Mouse (Mus musculus): ENCODE data around the gene Vasn. TPM values are rescaled to one million over a fixed set of nuclear protein-coding genes. Genes with fewer than 3 reads are reported as not detected.

Gene Vasn
- polyA plus RNA-seq, 1 experiment from 2014 or later, result 35.9 TPM

DNA sequence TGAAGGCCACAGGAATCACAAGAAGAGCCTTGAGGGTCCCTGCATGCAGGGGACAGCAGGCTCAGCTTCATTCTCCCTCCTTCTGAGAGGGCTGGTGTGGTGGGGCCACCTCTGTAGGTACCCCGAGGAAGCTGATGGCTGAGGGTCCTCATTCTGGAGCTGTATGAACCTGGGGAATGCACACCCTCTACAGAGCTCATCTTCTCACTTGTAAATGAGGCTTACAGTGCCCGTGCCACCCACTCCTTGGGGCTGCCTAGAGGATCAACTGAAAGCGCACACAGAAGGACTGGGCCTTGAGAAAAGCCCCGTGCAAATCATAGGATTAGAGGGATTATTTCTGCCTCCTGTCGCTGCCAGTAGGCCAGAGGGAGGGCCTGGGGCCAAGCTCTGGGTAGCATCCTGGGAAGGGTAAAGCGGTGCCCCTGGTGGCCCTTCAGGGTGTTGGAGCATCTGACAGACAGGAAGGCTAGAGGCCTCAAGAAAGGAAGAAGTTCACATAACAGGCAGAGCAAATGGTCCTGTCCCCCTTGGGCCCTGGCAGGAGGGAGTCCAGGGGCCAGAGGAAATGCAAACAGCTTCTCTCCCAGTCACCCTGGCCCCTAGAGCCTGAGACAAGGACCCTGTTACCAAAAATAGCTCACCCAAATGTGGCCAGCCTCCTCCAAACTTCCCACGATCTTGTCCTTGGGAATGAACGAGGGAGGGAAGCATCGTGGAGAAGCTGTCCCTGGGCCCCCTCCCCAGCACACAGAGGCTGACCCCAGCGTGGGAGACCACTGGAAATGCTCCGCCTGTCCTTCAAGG lies 16.2 kb downstream of the Vasn start:
- Histone ChIP-seq H3K4me3 (no peak overlapping the region), H3K4me2 (replicated peaks) (0 out of 2 replicates have a peak overlapping the region, but pooled peaks have one; percentile 1), H3K27me3 (no peaks in the 10 kb centered on the region), H3K4me1 (peaks cover 87% of the 10 kb centered on the region), H3K36me3 (peaks cover 52% of the 10 kb centered on the region), H3K9ac (peak overlapping the region; percentile 31; the same call in 1 of the 2 replicates), H3K27ac (peak overlapping the region; percentile 96), H3K9me3 (no peaks in the 10 kb centered on the region)
- 29% methylated on average over 11 of the region's 11 CpGs for WGBS
- no peak for ATAC-seq (ENCODE audit: low FRiP score, low read depth)

DNA sequence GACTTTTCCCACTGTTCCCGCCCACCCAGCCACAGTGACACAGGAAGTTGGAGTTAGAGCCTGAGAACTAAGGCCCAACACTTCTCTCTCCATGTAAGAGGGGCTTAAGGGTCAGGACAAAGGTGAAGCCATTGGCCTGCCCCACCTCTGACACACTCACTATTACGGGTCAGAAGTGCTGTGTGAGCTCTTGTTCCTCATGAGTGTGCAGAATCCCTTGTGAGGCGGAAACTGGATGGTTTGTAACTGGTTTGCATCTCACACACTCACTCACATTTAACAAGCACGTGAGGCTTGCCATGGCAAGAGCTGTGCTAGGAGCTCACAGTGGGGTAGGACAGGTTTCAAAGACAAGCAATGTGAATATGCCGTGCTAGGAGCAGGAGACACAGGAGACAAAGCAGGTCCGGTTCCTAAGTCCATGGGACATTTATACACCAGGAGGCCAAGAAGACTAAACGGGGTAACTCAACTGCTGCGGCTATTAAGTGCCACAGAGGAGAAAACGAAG lies 16.9 kb downstream of the Vasn start:
- H3K4me1 ChIP-seq, result peaks cover 87% of the 10 kb centered on the region
- peaks cover 52% of the 10 kb centered on the region for H3K36me3 ChIP-seq
- H3K9ac ChIP-seq, result no peak overlapping the region
- no peaks in the 10 kb centered on the region for H3K9me3 ChIP-seq
- H3K27me3 ChIP-seq, result no peaks in the 10 kb centered on the region
- 47% methylated on average over 9 of the region's 9 CpGs for WGBS
- H3K4me2 ChIP-seq (replicated peaks), result no peak overlapping the region
- no peak overlapping the region for H3K4me3 ChIP-seq
- ATAC-seq (ENCODE audit: low FRiP score, low read depth), result no peak
- peak overlapping the region; percentile 96 for H3K27ac ChIP-seq

DNA sequence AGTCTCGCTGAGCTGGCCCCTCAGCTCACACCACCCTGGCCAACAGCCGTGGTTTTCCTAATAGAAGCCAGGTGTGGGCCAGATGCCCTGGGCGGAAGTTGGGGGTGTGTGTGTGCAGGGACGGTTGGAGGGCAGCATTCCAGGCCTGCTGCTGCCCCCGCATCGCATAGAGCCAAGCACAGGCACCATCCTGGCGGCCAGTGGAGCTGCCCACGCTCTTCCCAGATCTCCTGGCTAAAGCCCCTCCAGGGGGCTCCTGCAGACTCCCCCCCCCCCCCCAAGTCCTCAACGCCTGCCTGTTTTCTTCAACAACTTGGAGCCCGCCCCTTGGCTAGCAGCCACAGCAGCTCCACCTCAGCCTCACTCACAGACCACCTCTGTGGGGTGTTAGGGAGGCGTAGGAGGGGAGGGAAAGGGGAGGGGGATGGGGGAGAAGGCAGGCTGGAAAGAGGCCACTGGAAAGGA lies 19.1 kb downstream of the Vasn start:
- Histone ChIP-seq H3K4me3 (peak overlapping the region; percentile 10; the same call in 1 of the 2 replicates), H3K4me1 (peaks cover 66% of the 10 kb centered on the region), H3K36me3 (peaks cover 36% of the 10 kb centered on the region), H3K27ac (peak overlapping the region; percentile 96), H3K9ac (no peak overlapping the region), H3K9me3 (no peaks in the 10 kb centered on the region), H3K4me2 (replicated peaks) (peak overlapping the region; percentile 48), H3K27me3 (no peaks in the 10 kb centered on the region)
- WGBS, result 8% methylated on average over 11 of the region's 11 CpGs
- peak; percentile 93 for ATAC-seq (ENCODE audit: low FRiP score, low read depth)

DNA sequence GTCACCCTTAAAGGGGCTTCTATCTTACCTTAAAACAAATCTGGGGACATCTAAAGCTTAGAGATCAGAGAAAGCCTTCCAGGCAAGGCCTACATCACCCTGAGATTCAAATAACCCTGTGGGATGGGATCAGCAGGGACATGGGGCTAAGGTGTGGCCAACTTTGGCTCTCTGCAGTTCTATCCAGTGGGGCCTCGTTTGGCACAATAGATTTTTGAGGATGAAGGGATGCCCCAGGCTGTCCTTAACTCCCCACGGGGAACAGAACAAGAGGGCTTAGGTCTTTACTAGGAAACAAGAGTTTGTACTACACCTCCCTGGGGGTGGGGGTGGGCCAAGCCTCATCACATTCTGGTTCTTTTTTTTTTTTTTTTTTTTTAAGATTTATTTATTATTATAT lies 19.6 kb downstream of the Vasn start:
- no peaks in the 10 kb centered on the region for H3K27me3 ChIP-seq
- H3K27ac ChIP-seq, result peak overlapping the region; percentile 96
- H3K4me1 ChIP-seq, result peaks cover 61% of the 10 kb centered on the region
- peak overlapping the region; percentile 10; the same call in 1 of the 2 replicates for H3K4me3 ChIP-seq
- 8% methylated on average over 2 of the region's 2 CpGs for WGBS
- peaks cover 36% of the 10 kb centered on the region for H3K36me3 ChIP-seq
- no peaks in the 10 kb centered on the region for H3K9me3 ChIP-seq
- peak overlapping the region; percentile 48 for H3K4me2 ChIP-seq (replicated peaks)
- ATAC-seq (ENCODE audit: low FRiP score, low read depth), result no peak
- H3K9ac ChIP-seq, result 0 out of 2 replicates have a peak overlapping the region, but pooled peaks have one; percentile 4

DNA sequence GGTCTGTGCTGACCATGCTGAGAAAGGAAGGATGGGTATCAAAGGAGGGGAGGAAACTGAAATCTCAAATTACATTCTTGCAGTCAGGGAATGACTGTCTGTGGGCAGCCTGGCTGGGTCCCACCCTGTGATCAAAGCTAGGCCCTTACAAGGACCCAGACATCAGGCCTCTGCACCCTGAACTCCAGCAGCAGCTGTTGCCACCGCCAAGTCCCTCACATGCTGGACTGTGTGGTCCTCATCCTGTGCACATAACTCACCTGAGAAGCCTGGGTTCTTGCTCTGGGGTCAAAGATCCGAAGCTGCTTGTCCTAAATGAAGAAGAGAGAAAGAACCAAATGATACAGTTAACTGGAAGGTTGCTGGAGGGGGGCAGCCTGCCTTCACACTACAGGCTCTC lies 21.9 kb downstream of the Vasn start:
- no peak for ATAC-seq (ENCODE audit: low FRiP score, low read depth)
- H3K4me3 ChIP-seq, result no peak overlapping the region
- no peak overlapping the region for H3K9ac ChIP-seq
- no peak overlapping the region for H3K4me2 ChIP-seq (replicated peaks)
- peaks cover 25% of the 10 kb centered on the region for H3K36me3 ChIP-seq
- no peaks in the 10 kb centered on the region for H3K27me3 ChIP-seq
- H3K9me3 ChIP-seq, result no peaks in the 10 kb centered on the region
- WGBS, result 67% methylated on average over 2 of the region's 2 CpGs
- peak overlapping the region; percentile 33; the same call in 1 of the 2 replicates for H3K27ac ChIP-seq
- H3K4me1 ChIP-seq, result peaks cover 41% of the 10 kb centered on the region

DNA sequence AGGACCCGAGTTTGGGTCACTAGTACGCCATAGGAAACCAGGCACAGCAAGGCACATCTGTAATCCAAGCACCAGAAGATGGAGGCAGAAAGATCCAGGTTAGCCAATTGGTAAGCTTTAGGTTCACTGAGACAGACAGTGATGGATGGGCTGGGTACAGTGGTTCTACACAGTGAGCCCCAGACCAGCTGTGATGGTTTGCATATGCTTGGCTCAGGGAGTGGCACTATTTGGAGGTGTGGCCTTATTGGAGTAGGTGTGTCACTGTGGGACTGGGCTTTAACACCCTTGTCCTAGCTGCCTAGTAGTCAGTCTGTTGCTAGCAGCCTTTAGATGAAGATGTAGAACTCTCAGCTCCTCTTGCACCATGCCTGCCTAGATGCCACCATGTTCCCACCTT lies 24.1 kb downstream of the Vasn start:
- Histone ChIP-seq H3K4me1 (peaks cover 26% of the 10 kb centered on the region), H3K27me3 (no peaks in the 10 kb centered on the region)
- ATAC-seq (ENCODE audit: low FRiP score, low read depth), result no peak

DNA sequence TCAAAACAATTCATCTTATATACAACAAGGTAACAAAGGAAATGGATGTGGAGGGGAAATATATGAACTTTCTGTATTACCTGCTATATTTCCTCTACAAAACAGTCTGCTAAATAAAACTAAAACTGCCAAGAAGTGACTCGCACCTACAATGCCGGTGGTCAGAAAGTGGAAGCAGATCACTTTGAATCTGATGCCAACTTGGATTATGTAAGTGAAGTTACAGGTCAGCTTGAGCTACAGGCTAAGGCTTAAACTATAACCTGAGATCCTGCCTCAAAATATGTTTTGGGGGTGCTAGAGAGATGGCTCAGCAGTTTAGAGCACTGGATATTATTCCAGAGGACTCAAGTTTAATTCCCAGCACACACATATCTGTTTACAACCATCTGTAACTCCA lies 26.0 kb downstream of the Vasn start:
- peaks cover 53% of the 10 kb centered on the region for H3K36me3 ChIP-seq
- no peak overlapping the region for H3K4me3 ChIP-seq
- no peak for ATAC-seq (ENCODE audit: low FRiP score, low read depth)
- no peak overlapping the region for H3K9ac ChIP-seq
- WGBS, result 88% methylated on average over 2 of the region's 2 CpGs
- no peak overlapping the region for H3K27ac ChIP-seq
- H3K27me3 ChIP-seq, result no peaks in the 10 kb centered on the region
- H3K9me3 ChIP-seq, result no peaks in the 10 kb centered on the region
- peaks cover 16% of the 10 kb centered on the region for H3K4me1 ChIP-seq
- no peak overlapping the region for H3K4me2 ChIP-seq (replicated peaks)

More for the DNA sequence above, 24.1 kb downstream of the Vasn start:
- 83% methylated on average over 2 of the region's 2 CpGs for WGBS
- no peak overlapping the region for H3K4me2 ChIP-seq (replicated peaks)
- peaks cover 40% of the 10 kb centered on the region for H3K36me3 ChIP-seq
- H3K9me3 ChIP-seq, result no peaks in the 10 kb centered on the region
- no peak overlapping the region for H3K4me3 ChIP-seq
- no peak overlapping the region for H3K27ac ChIP-seq
- H3K9ac ChIP-seq, result no peak overlapping the region

DNA sequence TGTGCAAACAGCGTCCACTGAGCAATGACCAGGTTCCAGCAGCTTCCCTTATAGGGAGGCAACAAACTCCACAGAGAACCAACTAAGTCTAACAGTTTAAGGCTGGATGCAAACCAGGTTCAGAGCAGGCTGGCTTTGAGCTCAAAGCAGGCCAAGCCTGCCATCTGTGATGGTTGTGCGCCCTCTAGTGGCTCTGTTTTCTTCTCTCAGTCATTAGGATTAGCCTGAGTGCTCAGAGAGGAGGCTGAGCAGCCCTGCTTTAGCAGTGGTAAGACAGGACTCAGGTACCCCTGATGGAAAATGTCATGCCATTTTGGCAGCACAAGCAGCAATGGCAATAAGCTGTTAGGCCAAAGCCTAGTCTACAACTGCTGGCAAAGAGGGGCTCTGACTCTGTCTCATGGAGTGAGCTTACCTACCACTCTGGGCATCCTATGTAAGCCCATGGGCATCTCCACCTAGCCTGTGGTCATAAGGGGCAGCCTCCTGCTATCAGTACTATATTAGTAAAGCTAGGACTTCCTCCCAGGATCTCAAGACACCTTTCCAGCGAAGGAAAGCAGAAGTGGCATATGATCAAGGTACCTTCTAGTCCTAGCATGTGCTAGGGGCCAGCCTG lies 27.6 kb downstream of the Vasn start:
- Histone ChIP-seq H3K4me1 (peaks cover 7% of the 10 kb centered on the region), H3K27me3 (no peaks in the 10 kb centered on the region), H3K9me3 (no peaks in the 10 kb centered on the region), H3K9ac (no peak overlapping the region), H3K4me3 (no peak overlapping the region), H3K4me2 (replicated peaks) (no peak overlapping the region), H3K36me3 (peaks cover 48% of the 10 kb centered on the region), H3K27ac (0 out of 2 replicates have a peak overlapping the region, but pooled peaks have one; percentile 63)
- peak; percentile 87 for ATAC-seq (ENCODE audit: low FRiP score, low read depth)
- WGBS, result 27% methylated on average over 3 of the region's 3 CpGs

DNA sequence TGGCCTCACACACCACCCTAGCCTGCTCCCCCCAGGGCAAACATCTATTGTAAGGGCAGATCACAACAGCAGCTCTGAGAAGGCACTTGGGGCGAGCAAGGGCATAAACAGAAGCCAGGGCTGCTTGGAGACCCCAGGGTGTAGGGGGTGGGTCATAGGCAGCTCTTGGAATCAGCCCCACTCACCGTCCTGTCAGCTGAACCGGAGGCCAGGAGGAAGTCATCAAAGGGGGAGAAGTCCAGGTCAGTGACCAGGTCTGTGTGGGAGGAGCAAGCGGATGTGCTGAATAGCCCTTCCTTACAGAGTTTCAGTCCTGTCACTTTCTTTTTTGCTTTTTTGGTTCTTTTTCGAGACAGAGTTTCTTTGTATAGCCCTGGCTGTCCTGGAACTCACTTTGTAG lies 30.6 kb downstream of the Vasn start:
- H3K36me3 ChIP-seq, result peaks cover 55% of the 10 kb centered on the region
- no peak for ATAC-seq (ENCODE audit: low FRiP score, low read depth)
- H3K27me3 ChIP-seq, result no peaks in the 10 kb centered on the region
- no peak overlapping the region for H3K4me2 ChIP-seq (replicated peaks)
- no peak overlapping the region for H3K9ac ChIP-seq
- no peak overlapping the region for H3K4me3 ChIP-seq
- WGBS, result 72% methylated on average over 5 of the region's 5 CpGs
- H3K9me3 ChIP-seq, result no peaks in the 10 kb centered on the region
- peaks cover 7% of the 10 kb centered on the region for H3K4me1 ChIP-seq
- H3K27ac ChIP-seq, result no peak overlapping the region

DNA sequence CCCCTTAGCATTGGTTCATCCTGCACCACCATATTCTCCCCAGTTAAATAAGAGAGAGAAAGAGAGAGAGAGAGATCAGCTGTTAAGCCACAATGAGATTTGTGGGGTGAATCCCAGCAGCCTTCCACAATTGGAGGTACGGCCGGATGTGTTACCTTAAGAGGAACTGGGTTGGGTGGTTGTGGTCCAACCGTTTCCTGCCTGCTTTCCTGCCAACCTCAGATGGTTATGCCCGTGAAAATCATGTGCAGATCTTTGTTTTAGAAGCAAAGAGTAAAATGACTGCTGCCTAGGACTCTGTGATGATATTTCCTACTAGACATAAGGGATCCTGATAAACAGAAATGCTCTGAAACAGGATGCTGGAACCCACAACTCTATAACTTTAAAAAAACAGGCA lies 34.4 kb downstream of the Vasn start:
- 80% methylated on average over 4 of the region's 4 CpGs for whole genome bisulfite sequencing
- Histone ChIP-seq H3K27ac (no peak overlapping the region), H3K4me1 (peaks cover 11% of the 10 kb centered on the region), H3K4me3 (no peak overlapping the region), H3K9ac (0 out of 2 replicates have a peak overlapping the region, but pooled peaks have one; percentile 25), H3K9me3 (no peaks in the 10 kb centered on the region), H3K36me3 (peaks cover 50% of the 10 kb centered on the region), H3K27me3 (no peaks in the 10 kb centered on the region), H3K4me2 (replicated peaks) (no peak overlapping the region)
- no peak for ATAC-seq (ENCODE audit: low FRiP score, low read depth)

DNA sequence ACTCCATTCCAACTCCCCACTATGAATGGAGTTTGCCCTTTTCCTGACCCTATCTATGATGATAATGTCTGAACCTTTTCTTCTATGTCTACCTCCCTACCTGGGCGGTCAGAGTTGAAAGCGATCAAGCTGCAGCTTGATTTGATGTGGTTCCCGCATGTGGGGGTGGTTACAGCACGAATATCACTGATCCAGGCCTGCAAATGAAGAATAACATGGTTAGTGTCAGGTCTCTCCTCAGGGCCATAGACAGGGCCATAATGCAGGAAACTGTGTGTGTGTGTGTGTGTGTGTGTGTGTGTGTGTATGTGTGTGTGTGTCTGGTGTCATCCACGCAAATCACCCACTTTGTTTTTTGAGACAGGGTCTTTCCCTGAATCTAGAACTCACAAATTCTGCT lies 37.1 kb downstream of the Vasn start:
- 91% methylated on average over 5 of the region's 5 CpGs for WGBS
- no peak overlapping the region for H3K9ac ChIP-seq
- H3K4me1 ChIP-seq, result peaks cover 12% of the 10 kb centered on the region
- H3K36me3 ChIP-seq, result peaks cover 34% of the 10 kb centered on the region
- ATAC-seq (ENCODE audit: low FRiP score, low read depth), result no peak
- no peak overlapping the region for H3K27ac ChIP-seq
- H3K4me2 ChIP-seq (replicated peaks), result no peak overlapping the region
- no peaks in the 10 kb centered on the region for H3K9me3 ChIP-seq
- no peak overlapping the region for H3K4me3 ChIP-seq
- H3K27me3 ChIP-seq, result no peaks in the 10 kb centered on the region

DNA sequence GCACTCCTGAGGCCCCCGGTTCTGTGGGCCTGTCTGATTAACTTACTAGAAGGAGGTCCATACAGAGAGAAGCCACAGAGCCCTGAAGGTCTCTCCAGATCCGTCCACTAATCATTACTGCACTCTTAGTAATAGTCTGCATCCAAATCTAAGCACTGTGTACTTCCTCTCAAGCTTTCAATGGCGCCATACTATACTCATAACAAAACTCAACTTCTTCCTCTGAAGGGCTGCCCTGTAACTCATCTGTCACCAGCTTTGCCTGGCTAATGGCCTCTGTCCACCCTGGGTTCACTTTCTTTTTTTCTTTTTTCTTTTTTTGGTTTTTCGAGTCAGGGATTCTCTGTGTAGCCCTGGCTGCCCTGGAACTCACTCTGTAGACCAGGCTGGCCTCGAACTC lies 38.3 kb downstream of the Vasn start:
- H3K27me3 ChIP-seq, result no peaks in the 10 kb centered on the region
- no peak overlapping the region for H3K27ac ChIP-seq
- peak overlapping the region; percentile 73; the same call in 1 of the 2 replicates for H3K4me3 ChIP-seq
- peaks cover 34% of the 10 kb centered on the region for H3K36me3 ChIP-seq
- 0 out of 2 replicates have a peak overlapping the region, but pooled peaks have one; percentile 8 for H3K9ac ChIP-seq
- WGBS, result 76% methylated on average over 5 of the region's 5 CpGs
- H3K4me1 ChIP-seq, result peaks cover 17% of the 10 kb centered on the region
- no peaks in the 10 kb centered on the region for H3K9me3 ChIP-seq
- ATAC-seq (ENCODE audit: low FRiP score, low read depth), result no peak
- H3K4me2 ChIP-seq (replicated peaks), result peak overlapping the region; percentile 95

All from limb, embryonic 13.5 days (tissue).